ENCODE assay signal across 8 mouse cellular contexts in the genomic region with DNA sequence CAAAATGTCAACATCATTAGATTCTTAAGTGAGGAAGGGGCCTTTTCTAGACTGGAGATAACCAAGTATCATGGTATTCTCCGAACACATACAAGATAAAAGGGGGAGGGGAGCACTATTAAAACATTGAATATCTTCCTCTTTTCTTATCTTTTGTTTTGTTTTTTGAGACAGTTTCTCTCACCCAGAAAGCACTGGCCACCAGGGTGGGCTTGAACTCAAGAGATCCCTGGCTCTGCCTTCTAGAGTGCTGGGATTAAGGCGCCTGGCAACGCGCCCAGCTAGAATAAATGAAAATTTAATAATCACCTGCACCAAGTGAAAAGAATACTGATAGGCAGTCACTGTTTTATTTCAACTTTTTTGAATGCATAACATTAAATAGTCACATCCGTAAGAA. TPM values are rescaled to one million over a fixed set of nuclear protein-coding genes. Genes with fewer than 3 reads are reported as not detected.
A peak's percentile ranks its signal among the peaks of the same experiment; 100 is the strongest.
DNase-seq lines count a peak whose midpoint lies in the region; ATAC-seq and TF ChIP-seq lines count a peak whose summit lies in the region.

No protein-coding gene starts in this region.

- ATAC-seq in forebrain, embryonic 15.5 days (replicated peaks) = no peak
- ATAC-seq in limb, embryonic 15.5 days (ENCODE audit: insufficient number of reproducible peaks, low FRiP score, low TSS enrichment, low read depth) = no peak
- ATAC-seq in frontal cortex, adult (ENCODE audit: low TSS enrichment) = no peak

- H3K4me2 ChIP-seq in forebrain, embryonic 15.5 days (replicated peaks) = peak overlapping the region; percentile 68
- peak overlapping the region; percentile 51 for H3K4me2 ChIP-seq in limb, embryonic 15.5 days

- H3K9me3 ChIP-seq in forebrain, embryonic 15.5 days = no peaks in the 10 kb centered on the region
- no peaks in the 10 kb centered on the region for H3K9me3 ChIP-seq in limb, embryonic 15.5 days

- DNase-seq in left cerebral cortex, adult 2 months (ENCODE audit: extremely low spot score in 1 of 2, low spot score in 2 of 2) = no peak
- DNase-seq in left cerebral cortex, adult 11 months (ENCODE audit: low spot score) = no peak
- peak; percentile 27 for DNase-seq in adipocyte (ENCODE audit: low spot score)
- no peak for DNase-seq in spleen, postnatal 4 days (ENCODE audit: low spot score in 2 of 2)
- no peak for DNase-seq in layer of hippocampus, postnatal 14 days (ENCODE audit: low spot score in 2 of 2)

- peak overlapping the region; percentile 73 for H3K9ac ChIP-seq in forebrain, embryonic 15.5 days (replicated peaks)
- 0 out of 2 replicates have a peak overlapping the region, but pooled peaks have one; percentile 14 for H3K9ac ChIP-seq in limb, embryonic 15.5 days

- H3K4me1 ChIP-seq in forebrain, embryonic 15.5 days = peaks cover 35% of the 10 kb centered on the region
- H3K4me1 ChIP-seq in limb, embryonic 15.5 days = peaks cover 24% of the 10 kb centered on the region

- WGBS in forebrain, embryonic 15.5 days = 24% methylated on average over 5 of the region's 5 CpGs
- WGBS in limb, embryonic 15.5 days = 41% methylated on average over 5 of the region's 5 CpGs

- H3K4me3 ChIP-seq in left cerebral cortex, adult 2 months = peak overlapping the region; percentile 88
- peak overlapping the region; percentile 62 for H3K4me3 ChIP-seq in forebrain, embryonic 15.5 days
- peak overlapping the region; percentile 83 for H3K4me3 ChIP-seq in limb, embryonic 15.5 days

- peaks cover 5% of the 10 kb centered on the region; the same call in 1 of the 2 replicates for H3K36me3 ChIP-seq in forebrain, embryonic 15.5 days
- H3K36me3 ChIP-seq in limb, embryonic 15.5 days = no peaks in the 10 kb centered on the region

- intact Hi-C loops in left cerebral cortex, adult 2 months (cut with DNase I) = loop anchor here (5.0 kb wide), 1 partner anchor 334 kb away; the partner anchor contains the start of genes Nln and Sgtb

- no peak; the same call in 1 of the 2 replicates for TF ChIP-seq CTCF in left cerebral cortex, adult 2 months (IDR thresholded peaks at IDR 0.05)

- no peak overlapping the region; the same call in 1 of the 2 replicates for H3K27ac ChIP-seq in left cerebral cortex, adult 2 months
- H3K27ac ChIP-seq in forebrain, embryonic 15.5 days (replicated peaks) = peak overlapping the region; percentile 98; the same call in 1 of the 2 replicates
- no peak overlapping the region for H3K27ac ChIP-seq in limb, embryonic 15.5 days

- H3K27me3 ChIP-seq in forebrain, embryonic 15.5 days = no peaks in the 10 kb centered on the region
- no peaks in the 10 kb centered on the region for H3K27me3 ChIP-seq in limb, embryonic 15.5 days

RNA-seq across cellular contexts. Expression of gene Srek1, which starts 1.5 kb away (rescaled TPM):
- 10 to 100 TPM; 74.8 to 80.2 TPM for total RNA-seq in left cerebral cortex, adult 2 months (2021)
- polyA plus RNA-seq in forebrain, embryonic 15.5 days (2015; fragmentation: Nextera tagmentation; extraction: Ambion mirVana) = 77.4 and 83.3 TPM in 2 replicates
- 69.8 and 71.9 TPM in 2 replicates for polyA plus RNA-seq in limb, embryonic 15.5 days (2015; fragmentation: Nextera tagmentation; extraction: Ambion mirVana)
- total RNA-seq in layer of hippocampus, postnatal 14 days (2021) = 10 to 100 TPM; 78.8 to 99.9 TPM
